Mouse (Mus musculus): ENCODE data around the gene Dnajb11.

DNA sequence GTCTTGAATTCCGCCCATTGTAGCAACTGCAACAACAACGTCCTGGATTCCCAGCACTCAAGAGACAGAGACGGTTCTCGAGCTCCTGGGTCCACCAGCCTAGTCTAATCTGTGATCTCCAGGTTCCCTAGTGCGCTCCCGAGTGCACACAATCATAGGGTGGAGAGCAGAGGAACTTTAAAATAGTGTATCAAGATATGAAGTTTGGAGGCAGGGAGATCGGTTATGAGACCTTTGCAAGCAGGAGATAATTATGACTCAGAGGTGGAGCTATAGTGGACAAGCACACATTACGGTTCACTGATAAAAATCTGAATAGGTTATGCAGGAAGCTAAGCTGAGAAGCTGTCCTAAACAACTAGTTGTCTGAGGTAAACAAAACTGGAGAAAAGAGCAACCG, 872 bp upstream of the Dnajb11 start:
- no peak for TF ChIP-seq CTCF (IDR thresholded peaks at IDR 0.05; ENCODE audit: low read depth, low read length)
- TF ChIP-seq GATA1 (IDR thresholded peaks at IDR 0.05; ENCODE audit: borderline replicate concordance, low read length): no peak
- TF ChIP-seq TAL1 (conservative IDR thresholded peaks at IDR 0.05; ENCODE audit: low read depth, low read length): no peak
- TF ChIP-seq POLR2AphosphoS5 (IDR thresholded peaks at IDR 0.05; ENCODE audit: insufficient replicate concordance, low read depth, low read length): no peak
- no peak for TF ChIP-seq GATA2 (IDR thresholded peaks at IDR 0.05; ENCODE audit: borderline replicate concordance, low read depth, low read length)

Measured in G1E (cell line).